Mouse (Mus musculus) brain, adult 2 months (tissue): ENCODE results near the gene Bhlha15.
A peak's percentile ranks its signal among the peaks of the same experiment; 100 is the strongest.

Source experiments
- DNase-seq: peaks from one replicate; pipeline ENCODE4 v3.0.0; 2011; ENCODE audit warnings: low read depth, low spot score

Bhlha15 gene

GRCm38 (mm10) chr5:144191026-144191425 is 940 bp downstream of the Bhlha15 start:
- no peak for DNase-seq

GRCm38 (mm10) chr5:144192673-144193072 is 2.6 kb downstream of the Bhlha15 start:
- no peak for DNase-seq

DNA sequence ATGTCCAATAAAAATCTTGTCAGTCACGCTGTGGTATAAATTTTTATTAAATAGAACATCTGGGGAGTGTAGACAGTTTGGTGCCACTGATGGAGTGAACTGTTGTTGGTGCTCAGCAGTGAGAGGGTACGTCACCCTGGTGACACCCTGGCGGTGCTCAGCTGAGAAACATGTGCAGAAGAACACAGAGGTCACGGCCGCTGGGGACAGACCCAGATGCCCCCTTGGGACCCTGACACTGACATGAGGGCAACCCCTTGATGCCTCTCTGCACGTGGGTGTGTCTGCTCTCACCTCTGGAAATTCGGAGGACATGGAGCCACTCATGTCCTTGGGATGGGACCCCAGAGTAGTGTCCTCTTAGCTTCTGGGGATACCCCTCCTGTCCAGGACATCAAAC is 4.3 kb downstream of the Bhlha15 start:
- no peak for DNase-seq

GRCm38 (mm10) chr5:144195567-144195966 is 5.5 kb downstream of the Bhlha15 start:
- DNase-seq, result no peak

GRCm38 (mm10) chr5:144200616-144201015 is 10.5 kb downstream of the Bhlha15 start:
- no peak for DNase-seq

- no peak for DNase-seq
These were observed 12.3 kb downstream of the Bhlha15 start for GRCm38 (mm10) chr5:144202430-144202829.

- no peak for DNase-seq
These were observed 13.4 kb downstream of the Bhlha15 start for GRCm38 (mm10) chr5:144203398-144203959.

GRCm38 (mm10) chr5:144204303-144204702 is 14.2 kb downstream of the Bhlha15 start:
- no peak for DNase-seq

DNA sequence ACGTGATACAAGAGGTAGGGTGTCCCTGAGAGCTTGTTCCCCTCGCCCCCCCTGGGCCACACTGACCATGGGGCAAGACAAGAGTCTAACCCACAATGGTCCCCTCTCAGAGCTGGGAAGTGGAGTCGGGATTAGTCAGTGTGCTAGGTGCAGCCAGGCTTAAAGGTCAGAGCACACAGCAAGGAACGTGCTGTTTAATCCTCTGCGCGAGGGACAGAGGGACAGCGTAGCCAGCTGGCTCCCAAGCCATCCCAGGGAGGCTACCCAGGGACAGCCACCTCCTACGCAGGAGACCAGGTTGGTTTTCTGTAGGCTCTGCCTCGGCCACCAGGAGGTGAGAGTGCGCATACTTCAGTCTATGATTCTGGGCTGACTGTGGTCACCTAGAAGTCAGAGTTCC is 14.8 kb downstream of the Bhlha15 start:
- DNase-seq, result peak; percentile 50

- peak; percentile 48 for DNase-seq
These were observed 16.0 kb downstream of the Bhlha15 start for GRCm38 (mm10) chr5:144206069-144206468.

DNA sequence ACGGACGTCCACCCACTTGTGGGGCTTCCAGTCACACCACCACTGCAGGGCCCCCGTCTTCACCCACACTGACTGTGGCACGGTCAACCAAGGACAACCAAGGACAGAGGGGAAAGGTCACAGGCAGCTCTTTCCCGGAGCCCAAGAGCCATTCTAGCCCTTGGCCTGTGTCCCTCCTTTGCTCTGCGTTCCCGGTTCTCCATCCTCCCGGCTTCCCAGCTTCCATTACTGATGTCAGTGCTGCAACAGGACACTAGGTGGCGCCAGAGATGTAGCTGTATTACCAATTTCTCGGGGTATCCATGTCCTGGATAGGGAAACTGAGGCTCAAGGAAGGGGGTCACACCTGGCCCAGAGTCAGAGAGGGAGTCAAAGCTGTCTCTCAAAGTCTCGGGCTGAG is 17.4 kb downstream of the Bhlha15 start:
- DNase-seq, result peak; percentile 60

DNA sequence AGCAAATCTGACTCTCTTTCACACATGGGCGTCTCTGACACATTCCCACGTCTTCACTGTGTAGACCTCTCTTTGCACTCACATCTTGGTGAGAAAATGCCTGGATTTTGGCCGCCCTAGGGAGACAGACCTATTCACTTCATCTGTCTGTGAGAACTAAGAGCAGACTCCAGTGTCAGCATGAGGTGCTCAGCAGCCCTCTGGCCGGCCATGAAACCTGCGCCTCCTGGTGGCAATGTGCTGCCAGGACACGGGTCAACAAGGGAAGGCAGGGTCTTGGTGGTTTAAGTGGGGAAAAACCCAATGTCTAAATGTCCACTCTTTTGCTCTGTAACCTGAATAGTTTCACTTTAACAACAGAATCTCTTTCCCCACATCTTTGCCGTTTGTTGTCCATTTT is 24.4 kb downstream of the Bhlha15 start:
- DNase-seq, result peak; percentile 60

DNA sequence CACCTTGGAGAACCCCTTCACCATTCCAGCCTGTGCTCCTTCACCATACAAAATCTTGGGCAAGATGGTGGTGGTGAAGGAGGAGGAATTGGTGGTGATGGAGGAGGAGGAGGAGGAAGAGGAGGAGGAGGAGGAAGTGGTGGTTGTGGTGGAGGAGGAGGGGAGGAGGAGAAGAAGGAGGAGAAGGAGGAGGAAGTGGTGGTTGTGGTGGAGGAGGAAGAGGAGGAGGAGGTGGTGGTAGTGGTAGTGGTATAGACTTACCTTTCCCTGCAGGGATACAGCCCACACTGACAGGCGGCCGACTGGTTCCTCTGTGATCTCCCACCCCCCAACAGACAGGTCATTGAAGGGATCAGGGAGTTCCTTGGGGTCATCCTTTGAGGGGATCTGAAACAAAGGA is 25.9 kb downstream of the Bhlha15 start:
- DNase-seq, result no peak

- no peak for DNase-seq
These were observed 28.0 kb downstream of the Bhlha15 start for GRCm38 (mm10) chr5:144218061-144218460.

GRCm38 (mm10) chr5:144219306-144219705 is 29.2 kb downstream of the Bhlha15 start:
- peak; percentile 60 for DNase-seq

DNA sequence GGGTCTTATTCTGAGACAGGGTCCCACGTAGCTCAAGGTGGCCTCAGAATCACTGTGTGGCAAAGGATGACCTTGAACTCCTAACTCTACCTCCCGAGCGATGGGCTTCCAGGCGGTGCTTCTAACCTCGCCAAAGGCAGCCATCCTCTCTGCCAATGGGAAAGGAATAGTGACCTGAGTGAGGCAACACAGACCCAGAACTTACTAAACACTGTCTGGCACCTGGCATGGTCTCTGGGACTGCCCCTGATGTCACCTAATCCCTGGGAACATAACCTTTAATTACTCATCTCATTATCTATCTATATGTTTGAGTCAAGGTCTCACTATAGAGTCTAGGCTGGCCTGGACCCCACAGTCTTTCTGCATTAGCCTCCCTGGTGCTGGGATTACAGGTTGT is 29.9 kb downstream of the Bhlha15 start:
- no peak for DNase-seq

DNA sequence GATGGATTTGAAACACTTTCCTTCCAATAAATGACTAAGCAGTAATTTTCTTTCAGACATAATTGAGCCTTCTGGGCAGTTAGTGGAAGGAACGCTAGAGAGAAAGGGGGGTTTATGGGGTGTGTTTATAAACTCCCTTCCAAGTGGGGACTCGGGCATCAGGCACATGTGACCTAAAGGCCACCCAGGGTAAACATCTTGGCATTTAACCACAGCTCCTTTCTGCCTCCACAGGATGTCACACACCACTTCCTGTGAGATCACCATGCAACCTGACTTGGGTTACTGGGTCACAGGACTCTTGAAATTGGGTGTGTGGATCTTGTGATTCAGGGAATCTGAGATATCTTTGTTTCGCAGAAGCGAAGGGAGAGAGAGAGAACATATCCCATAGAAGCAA is 31.2 kb downstream of the Bhlha15 start:
- DNase-seq, result no peak

DNA sequence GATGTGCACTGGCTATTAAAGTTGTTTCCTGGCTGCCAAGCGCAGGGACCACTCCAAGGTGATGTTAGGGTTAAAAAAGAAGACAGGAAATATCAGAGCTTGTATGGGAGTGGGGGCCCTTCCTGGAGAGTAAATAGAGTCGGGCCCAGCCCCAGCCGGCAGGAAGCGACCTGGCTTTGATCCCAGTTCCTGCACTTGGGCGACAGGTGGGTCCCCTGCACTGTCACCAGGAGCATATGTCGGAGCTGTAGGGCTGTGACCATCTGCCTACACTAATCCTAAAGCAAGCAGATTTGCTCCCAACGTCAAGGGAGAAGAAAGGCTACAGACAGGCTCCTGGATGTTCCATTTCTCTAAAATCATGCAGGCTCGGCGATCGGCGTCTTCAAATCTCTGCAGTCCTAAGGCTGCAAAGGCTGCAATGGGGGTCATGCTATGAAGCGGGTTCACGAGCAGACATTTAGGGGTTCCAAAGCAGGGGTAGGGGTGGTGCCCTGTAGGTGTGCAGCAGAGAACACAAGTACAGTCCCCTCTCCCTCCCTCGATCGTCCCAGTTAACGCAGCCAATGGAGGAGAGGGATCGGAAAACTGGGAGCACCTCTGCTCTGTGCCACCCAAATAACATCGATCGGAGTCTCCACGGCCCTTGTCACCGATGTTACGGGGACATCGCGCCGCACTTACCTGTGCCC is 32.9 kb downstream of the Bhlha15 start:
- peak; percentile 95 for DNase-seq

DNA sequence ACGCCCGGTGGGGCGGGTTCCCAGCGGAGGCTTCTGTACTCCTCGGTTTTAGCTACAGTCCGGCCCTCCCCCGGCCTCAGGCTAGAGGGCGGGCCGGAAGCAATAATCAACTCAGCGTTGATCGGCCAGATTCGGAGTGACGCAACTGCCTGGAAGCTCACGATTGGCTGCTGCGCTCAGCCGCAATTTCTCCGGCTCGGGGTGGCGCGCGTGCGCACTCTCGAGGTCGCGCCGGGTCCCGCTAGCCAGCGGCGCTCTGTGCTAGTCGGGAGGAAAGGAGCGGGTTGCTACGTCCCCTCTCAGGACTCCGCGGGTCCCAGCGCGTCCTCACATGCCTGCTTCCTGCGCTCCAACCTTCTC is 33.4 kb downstream of the Bhlha15 start, which contains the start of gene Tecpr1:
Gene Tecpr1 (minus strand): TSS at position 113 of the 360 bp plus-strand sequence.
- peak; percentile 99 for DNase-seq

GRCm38 (mm10) chr5:144223899-144224816 is 34.1 kb downstream of the Bhlha15 start:
- DNase-seq, result peak; percentile 43

- DNase-seq, result no peak
These were observed 36.1 kb downstream of the Bhlha15 start for GRCm38 (mm10) chr5:144226220-144226619.

DNA sequence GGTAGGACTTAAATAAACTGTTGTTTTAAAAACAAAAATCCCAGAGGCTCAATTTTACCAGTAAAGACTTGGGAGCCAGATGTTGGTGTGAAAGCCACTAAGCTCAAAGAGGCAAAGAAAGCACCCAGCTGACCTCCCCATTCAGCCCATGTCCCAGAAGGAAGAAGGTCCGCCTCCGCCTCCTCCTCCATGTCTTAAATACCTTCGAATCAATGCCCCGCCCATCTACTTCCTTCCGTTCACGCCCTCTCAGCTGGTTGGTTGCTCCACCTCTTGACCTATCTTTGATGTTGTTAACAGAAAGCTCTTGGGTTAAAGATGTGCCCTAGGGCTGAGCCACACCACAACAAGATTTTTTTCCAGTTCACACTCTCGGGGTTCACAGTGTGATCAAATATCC is 40.1 kb downstream of the Bhlha15 start:
- DNase-seq, result no peak
